Mouse (Mus musculus) adrenal gland, adult (tissue): Measurements from ENCODE around the gene Gm5128.
"Not testable (repeated sequence)": the region's sequence is repeated elsewhere in the genome, so short reads cannot be mapped to it uniquely, and the experiment has no call there.

ENCODE experiments used
- DNase-seq, 2 experiments: peaks; one replicate each; pipeline ENCODE4 v3.0.0; 2022 to 2023; ENCODE audit warnings: low spot score in 1 of 2; ENCODE audit not compliant: inconsistent age in 2 of 2

Gm5128 gene

DNA sequence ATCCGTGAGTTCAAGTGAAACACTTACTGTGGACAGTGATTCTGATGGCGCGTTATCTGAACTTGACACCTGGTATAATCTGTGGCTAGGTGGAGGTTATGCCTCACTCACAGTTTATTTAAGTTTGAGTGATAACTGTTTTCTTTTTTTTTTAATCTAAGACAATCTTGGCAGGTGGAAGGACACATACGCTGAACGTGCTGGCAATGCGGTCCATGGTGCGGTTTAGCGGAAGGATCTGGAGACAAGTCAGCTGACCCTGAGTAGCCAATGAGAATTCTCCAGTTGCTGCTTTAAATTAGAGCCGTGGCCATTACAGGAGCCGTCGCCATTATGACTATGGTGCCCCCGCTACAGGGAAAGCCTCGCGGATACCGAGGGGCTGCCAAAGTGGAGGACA lies at the start of gene Gm5128:
Gene Gm5128 (plus strand): TSS at position 301 of the 400 bp plus-strand sequence.
- DNase-seq, result not testable (repeated sequence)

DNA sequence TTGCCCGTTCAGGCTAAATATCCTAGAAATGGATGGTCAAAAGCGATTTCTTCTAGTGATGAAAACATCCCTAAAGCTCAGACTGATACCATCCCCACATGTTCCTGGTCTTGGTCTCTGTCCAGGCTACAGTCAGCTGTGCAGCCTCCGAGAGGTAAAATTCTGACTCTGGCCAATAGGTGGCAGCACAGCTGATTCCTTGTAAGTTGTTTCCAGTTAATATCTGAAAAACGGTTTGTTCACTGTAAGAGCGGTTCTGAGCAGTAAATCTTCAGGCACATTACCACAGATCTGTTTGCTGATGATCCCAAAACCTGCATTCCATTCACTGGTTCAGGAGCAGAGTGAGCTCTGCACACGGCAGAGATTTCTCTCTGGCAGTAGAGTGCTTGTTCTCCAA lies 12.4 kb upstream of the Gm5128 start:
- DNase-seq, result not testable (repeated sequence)

DNA sequence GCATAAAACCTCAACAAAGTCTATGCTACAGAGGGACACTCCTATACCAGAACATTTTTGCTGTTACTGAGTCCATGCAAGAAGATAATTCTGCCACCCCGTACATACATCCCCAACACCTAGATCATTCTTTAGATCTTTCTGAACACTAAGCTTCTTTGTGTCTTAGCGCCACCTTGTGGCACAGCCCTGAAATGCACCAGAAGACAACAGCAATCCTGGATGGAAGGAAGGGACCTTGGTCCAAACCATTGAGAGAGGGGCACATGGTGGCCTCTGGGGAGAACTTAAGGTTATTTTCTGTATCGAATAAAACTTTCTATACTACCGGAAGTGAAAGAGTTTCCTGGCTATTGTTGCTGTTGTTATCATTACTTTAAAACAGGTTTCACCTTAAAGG lies 11.1 kb upstream of the Gm5128 start:
- not testable (repeated sequence) for DNase-seq

DNA sequence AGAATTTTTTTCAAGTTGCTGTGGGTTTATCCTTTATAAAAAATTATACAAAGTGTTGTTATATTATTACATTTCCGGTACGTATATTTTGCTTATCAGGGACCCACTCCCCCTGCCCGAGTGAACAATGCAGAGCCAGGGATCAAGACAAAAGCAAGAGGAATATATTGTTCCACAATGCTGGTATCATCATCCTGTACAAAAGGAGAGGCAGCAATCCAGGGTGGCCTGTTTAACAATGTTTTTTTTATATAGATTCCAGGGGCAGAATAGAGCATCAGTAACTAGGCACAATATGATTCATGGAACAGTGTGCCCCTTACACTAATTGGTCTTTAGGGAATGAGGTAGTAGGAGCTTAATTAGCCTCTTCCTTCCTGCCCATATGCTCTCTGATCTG lies 30.5 kb downstream of the Gm5128 start:
- DNase-seq, result not testable (repeated sequence)

DNA sequence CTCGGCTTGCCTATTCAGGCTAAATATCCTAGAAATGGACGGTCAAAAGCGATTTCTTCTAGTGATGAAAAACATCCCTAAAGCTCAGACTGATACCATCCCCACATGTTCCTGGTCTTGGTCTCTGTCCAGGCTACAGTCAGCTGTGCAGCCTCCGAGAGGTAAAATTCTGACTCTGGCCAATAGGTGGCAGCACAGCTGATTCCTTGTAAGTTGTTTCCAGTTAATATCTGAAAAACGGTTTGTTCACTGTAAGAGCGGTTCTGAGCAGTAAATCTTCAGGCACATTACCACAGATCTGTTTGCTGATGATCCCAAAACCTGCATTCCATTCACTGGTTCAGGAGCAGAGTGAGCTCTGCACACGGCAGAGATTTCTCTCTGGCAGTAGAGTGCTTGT lies 48.1 kb downstream of the Gm5128 start:
- DNase-seq, result peak in 1 of 2 experiments; percentile 14

DNA sequence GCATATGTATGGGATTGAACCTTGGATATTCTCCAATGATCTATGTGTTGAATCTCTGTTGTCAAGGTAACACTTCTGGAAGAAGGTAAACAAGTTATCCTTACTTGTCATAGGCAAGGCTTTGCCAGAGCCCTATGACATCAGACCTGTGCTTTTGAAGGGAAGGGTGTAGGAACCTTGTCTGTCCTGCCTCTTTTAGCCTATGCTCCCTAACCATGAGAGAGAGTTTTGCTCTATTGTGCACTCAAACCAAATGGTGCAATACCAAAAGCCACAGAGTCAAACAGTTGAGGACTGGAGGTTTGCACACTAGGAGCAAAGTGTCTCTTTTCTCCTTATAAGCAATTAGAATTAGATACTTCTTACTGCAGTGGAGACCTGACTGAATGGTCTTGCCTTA lies 48.7 kb downstream of the Gm5128 start:
- DNase-seq, result not testable (repeated sequence)

DNA sequence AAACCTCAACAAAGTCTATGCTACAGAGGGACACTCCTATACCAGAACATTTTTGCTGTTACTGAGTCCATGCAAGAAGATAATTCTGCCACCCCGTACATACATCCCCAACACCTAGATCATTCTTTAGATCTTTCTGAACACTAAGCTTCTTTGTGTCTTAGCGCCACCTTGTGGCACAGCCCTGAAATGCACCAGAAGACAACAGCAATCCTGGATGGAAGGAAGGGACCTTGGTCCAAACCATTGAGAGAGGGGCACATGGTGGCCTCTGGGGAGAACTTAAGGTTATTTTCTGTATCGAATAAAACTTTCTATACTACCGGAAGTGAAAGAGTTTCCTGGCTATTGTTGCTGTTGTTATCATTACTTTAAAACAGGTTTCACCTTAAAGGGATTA lies 49.4 kb downstream of the Gm5128 start:
- not testable (repeated sequence) for DNase-seq
